Mouse (Mus musculus) forebrain, embryonic 10.5 days (tissue): ENCODE data around the gene Bloc1s6. TPM values are rescaled to one million over a fixed set of nuclear protein-coding genes. Genes with fewer than 3 reads are reported as not detected.

Experiments
- DNase-seq: peaks from one replicate; pipeline ENCODE4 v3.0.0-alpha.2; 2017; ENCODE audit warnings: low spot score; ENCODE audit errors: extremely low spot score
- H3K27ac ChIP-seq: fragments of 300-500 bp; sonication (generic); 2 replicates; pipeline ENCODE4 v1.5.1; 2016; ENCODE audit warnings: mild to moderate bottlenecking
- H3K27me3 ChIP-seq: fragments of 300-500 bp; sonication (generic); 2 replicates; pipeline ENCODE4 v1.6.1; 2016; ENCODE audit warnings: mild to moderate bottlenecking; ENCODE audit not compliant: poor library complexity, severe bottlenecking
- H3K36me3 ChIP-seq: fragments of 300-500 bp; sonication (generic); replicated peaks from 2 replicates; pipeline ENCODE4 v1.6.1; 2016; ENCODE audit warnings: mild to moderate bottlenecking, moderate library complexity
- H3K4me1 ChIP-seq: fragments of 300-500 bp; sonication (generic); 2 replicates; pipeline ENCODE4 v1.6.1; 2016
- H3K4me3 ChIP-seq: fragments of 300-500 bp; sonication (generic); 2 replicates; pipeline ENCODE4 v1.5.1; 2016; ENCODE audit warnings: mild to moderate bottlenecking, moderate library complexity
- H3K9me3 ChIP-seq: fragments of 300-500 bp; sonication (generic); 2 replicates; pipeline ENCODE4 v1.6.1; 2016; ENCODE audit warnings: mild to moderate bottlenecking, moderate library complexity
- WGBS: fragments of 180-500 bp; shearing (Covaris S2); methylation state at CpG from one replicate; pipeline ENCODE4 v1.1.7; 2016; 5-methylcytosine and 5-hydroxymethylcytosine counted together
- polyA plus RNA-seq: library from polyadenylated mRNA; unstranded; fragments of >200 nt; fragmentation: Nextera tagmentation; extraction: Ambion mirVana; gene quantifications from 2 replicates; pipeline ENCODE4 v1.2.1, GENCODE M21; 2016

The Bloc1s6 gene
- polyA plus RNA-seq, 1 experiment from 2014 or later = 70.8 TPM

GRCm38 (mm10) chr2:122772899-122773298 lies 34.6 kb downstream of the Bloc1s6 start:
- Histone ChIP-seq H3K36me3 (no peaks in the 10 kb centered on the region), H3K27ac (no peak overlapping the region), H3K9me3 (no peaks in the 10 kb centered on the region), H3K27me3 (no peaks in the 10 kb centered on the region), H3K4me1 (no peaks in the 10 kb centered on the region), H3K4me3 (no peak overlapping the region)
- WGBS = 93% methylated on average over 1 of the region's 1 CpGs
- no peak for DNase-seq

GRCm38 (mm10) chr2:122775491-122775890 lies 37.2 kb downstream of the Bloc1s6 start:
- DNase-seq = no peak
- Histone ChIP-seq H3K4me3 (no peak overlapping the region), H3K27ac (no peak overlapping the region), H3K27me3 (no peaks in the 10 kb centered on the region), H3K36me3 (no peaks in the 10 kb centered on the region), H3K4me1 (no peaks in the 10 kb centered on the region), H3K9me3 (no peaks in the 10 kb centered on the region)
- WGBS = 88% methylated on average over 1 of the region's 1 CpGs

GRCm38 (mm10) chr2:122776823-122777222 lies 38.5 kb downstream of the Bloc1s6 start:
- H3K9me3 ChIP-seq = no peaks in the 10 kb centered on the region
- WGBS = 82% methylated on average over 2 of the region's 2 CpGs
- DNase-seq = no peak
- no peak overlapping the region for H3K27ac ChIP-seq
- H3K4me1 ChIP-seq = no peaks in the 10 kb centered on the region
- no peaks in the 10 kb centered on the region for H3K27me3 ChIP-seq
- H3K36me3 ChIP-seq = no peaks in the 10 kb centered on the region
- H3K4me3 ChIP-seq = no peak overlapping the region

GRCm38 (mm10) chr2:122779967-122780366 lies 41.7 kb downstream of the Bloc1s6 start:
- no peaks in the 10 kb centered on the region for H3K4me1 ChIP-seq
- H3K27me3 ChIP-seq = no peaks in the 10 kb centered on the region
- DNase-seq = no peak
- H3K36me3 ChIP-seq = no peaks in the 10 kb centered on the region
- no peak overlapping the region for H3K4me3 ChIP-seq
- no peak overlapping the region for H3K27ac ChIP-seq
- WGBS = 81% methylated on average over 5 of the region's 5 CpGs
- no peaks in the 10 kb centered on the region for H3K9me3 ChIP-seq

- Histone ChIP-seq H3K9me3 (no peaks in the 10 kb centered on the region), H3K4me1 (no peaks in the 10 kb centered on the region), H3K36me3 (no peaks in the 10 kb centered on the region), H3K27ac (no peak overlapping the region), H3K4me3 (no peak overlapping the region), H3K27me3 (no peaks in the 10 kb centered on the region)
- no peak for DNase-seq
- 80% methylated on average over 3 of the region's 3 CpGs for WGBS
Measured at GRCm38 (mm10) chr2:122780447-122780846, 42.1 kb downstream of the Bloc1s6 start.

- no peaks in the 10 kb centered on the region for H3K9me3 ChIP-seq
- no peak overlapping the region for H3K27ac ChIP-seq
- no peak for DNase-seq
- no peaks in the 10 kb centered on the region for H3K36me3 ChIP-seq
- no peaks in the 10 kb centered on the region for H3K4me1 ChIP-seq
- no peak overlapping the region for H3K4me3 ChIP-seq
- no peaks in the 10 kb centered on the region for H3K27me3 ChIP-seq
- 81% methylated on average over 8 of the region's 8 CpGs for WGBS
Measured at GRCm38 (mm10) chr2:122781590-122782356, 43.5 kb downstream of the Bloc1s6 start.

GRCm38 (mm10) chr2:122783730-122784129 lies 45.4 kb downstream of the Bloc1s6 start:
- no peaks in the 10 kb centered on the region for H3K36me3 ChIP-seq
- no peak for DNase-seq
- WGBS = 86% methylated on average over 2 of the region's 2 CpGs
- no peaks in the 10 kb centered on the region for H3K9me3 ChIP-seq
- H3K27ac ChIP-seq = no peak overlapping the region
- H3K4me3 ChIP-seq = no peak overlapping the region
- H3K27me3 ChIP-seq = no peaks in the 10 kb centered on the region
- no peaks in the 10 kb centered on the region for H3K4me1 ChIP-seq

GRCm38 (mm10) chr2:122784701-122785100 lies 46.4 kb downstream of the Bloc1s6 start:
- Histone ChIP-seq H3K4me3 (no peak overlapping the region), H3K27ac (no peak overlapping the region), H3K4me1 (no peaks in the 10 kb centered on the region), H3K9me3 (no peaks in the 10 kb centered on the region), H3K36me3 (no peaks in the 10 kb centered on the region), H3K27me3 (no peaks in the 10 kb centered on the region)
- DNase-seq = no peak
- 94% methylated on average over 3 of the region's 3 CpGs for WGBS

- 92% methylated on average over 2 of the region's 2 CpGs for WGBS
- H3K4me3 ChIP-seq = no peak overlapping the region
Measured at GRCm38 (mm10) chr2:122786167-122786566, 47.9 kb downstream of the Bloc1s6 start.

GRCm38 (mm10) chr2:122789311-122789710 lies 51.0 kb downstream of the Bloc1s6 start:
- WGBS = 85% methylated on average over 7 of the region's 7 CpGs

More at GRCm38 (mm10) chr2:122786167-122786566, 47.9 kb downstream of the Bloc1s6 start:
- Histone ChIP-seq H3K36me3 (no peaks in the 10 kb centered on the region), H3K4me1 (no peaks in the 10 kb centered on the region), H3K9me3 (no peaks in the 10 kb centered on the region), H3K27ac (no peak overlapping the region), H3K27me3 (no peaks in the 10 kb centered on the region)
- DNase-seq = no peak

GRCm38 (mm10) chr2:122789730-122790129 lies 51.4 kb downstream of the Bloc1s6 start:
- Histone ChIP-seq H3K36me3 (no peaks in the 10 kb centered on the region), H3K27me3 (no peaks in the 10 kb centered on the region), H3K9me3 (no peaks in the 10 kb centered on the region), H3K4me3 (no peak overlapping the region), H3K27ac (no peak overlapping the region), H3K4me1 (no peaks in the 10 kb centered on the region)
- WGBS = 72% methylated on average over 6 of the region's 6 CpGs
- no peak for DNase-seq

More at GRCm38 (mm10) chr2:122789311-122789710, 51.0 kb downstream of the Bloc1s6 start:
- DNase-seq = no peak
- H3K36me3 ChIP-seq = no peaks in the 10 kb centered on the region
- H3K4me1 ChIP-seq = no peaks in the 10 kb centered on the region
- no peaks in the 10 kb centered on the region for H3K27me3 ChIP-seq
- H3K4me3 ChIP-seq = no peak overlapping the region
- H3K27ac ChIP-seq = no peak overlapping the region
- no peaks in the 10 kb centered on the region for H3K9me3 ChIP-seq
